26 mouse cellular contexts compared by ENCODE assay signal in the genomic region with DNA sequence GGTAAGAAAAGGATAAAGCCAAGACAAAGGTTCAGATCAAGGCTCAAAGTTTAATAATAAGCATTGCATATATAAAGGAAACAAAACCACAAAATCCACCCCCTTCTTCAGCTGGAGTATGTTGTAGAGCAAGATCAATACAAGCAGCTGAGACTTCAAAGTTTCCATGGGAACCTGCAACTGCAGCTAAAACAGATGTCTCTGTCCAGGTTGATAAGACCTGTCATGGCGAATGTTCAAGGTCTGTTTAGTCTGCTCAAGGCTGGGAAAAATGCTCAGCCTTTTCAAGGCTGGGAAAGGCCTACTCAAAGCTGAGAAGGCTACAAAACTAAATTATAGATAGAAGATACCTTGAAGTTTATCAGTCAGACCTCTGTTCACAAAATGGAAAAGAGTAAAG. TPM values are rescaled to one million over a fixed set of nuclear protein-coding genes. Genes with fewer than 3 reads are reported as not detected.
DNase-seq lines count a peak whose midpoint lies in the region; ATAC-seq lines count a peak whose summit lies in the region.
"Had no signal": no experiment of that assay in that cellular context is flagged by ENCODE, and none has a peak within 500 bp of the region (broad histone marks: within the 10 kb centered on the region; RNA-seq: fewer than 3 reads in every experiment).

No protein-coding gene starts in this region.

- peak; percentile 8 for DNase-seq in adrenal gland, adult 2 months
- DNase-seq in adrenal gland, postnatal 14 days, result no peak
- peak; percentile 44 for DNase-seq in ovary, adult 18-20 months (ENCODE audit: low spot score)
- no peak for DNase-seq in ovary, postnatal 36 days (ENCODE audit: low spot score)
- DNase-seq in c-Kit-positive CD71-positive TER-119-negative erythroid progenitor cells, embryonic 14.5 days (ENCODE audit: low read depth), result peak; percentile 54
- no peak for DNase-seq in forebrain, embryonic 11.5 days (ENCODE audit: low spot score)
- DNase-seq in kidney, adult 18-20 months, result no peak
- DNase-seq: cerebellum, adult 9-11 months; forebrain, postnatal 0 days; gastrocnemius, postnatal 14 days; heart, adult 18-20 months; heart, postnatal 10 days; kidney, adult 11 months; left cerebral cortex, postnatal 4 days; lung, adult 2 months; lung, postnatal 14 days; right cerebral cortex, adult 18-20 months had no signal

- whole genome bisulfite sequencing in forebrain, embryonic 11.5 days, result 81% methylated on average over 1 of the region's 1 CpGs

- no peak overlapping the region for H3K27ac ChIP-seq in forebrain, embryonic 11.5 days (ENCODE audit: low read depth, low read length)
- H3K27ac ChIP-seq: embryonic facial prominence, embryonic 15.5 days; forebrain, embryonic 10.5 days; kidney, postnatal 0 days; limb, embryonic 15.5 days; midbrain, embryonic 15.5 days; neural tube, embryonic 13.5 days; stomach, postnatal 0 days had no signal

- no peaks in the 10 kb centered on the region for H3K27me3 ChIP-seq in forebrain, embryonic 11.5 days (ENCODE audit: control insufficient read depth, insufficient read depth, low read length)
- H3K27me3 ChIP-seq: embryonic facial prominence, embryonic 15.5 days; heart, embryonic 12.5 days; limb, embryonic 15.5 days; midbrain, embryonic 15.5 days; neural tube, embryonic 13.5 days had no signal

- peak; percentile 80 for ATAC-seq in megakaryocyte-erythroid progenitor cell, adult 5-6 weeks (replicated peaks; ENCODE audit: low FRiP score, low TSS enrichment, poor library complexity, severe bottlenecking)
- no peak for ATAC-seq in forebrain, embryonic 11.5 days (replicated peaks; ENCODE audit: low FRiP score)
- ATAC-seq: forebrain, postnatal 0 days; midbrain, embryonic 15.5 days had no signal

- H3K4me1 ChIP-seq in forebrain, embryonic 11.5 days (replicated peaks; ENCODE audit: control insufficient read depth, insufficient read depth, low read length), result no peaks in the 10 kb centered on the region
- H3K4me1 ChIP-seq: embryonic facial prominence, embryonic 15.5 days; forebrain, embryonic 10.5 days; heart, embryonic 12.5 days; limb, embryonic 15.5 days; midbrain, embryonic 15.5 days; neural tube, embryonic 13.5 days had no signal

- no peak overlapping the region for H3K4me3 ChIP-seq in forebrain, embryonic 11.5 days (ENCODE audit: low read depth, low read length)
- H3K4me3 ChIP-seq: embryonic facial prominence, embryonic 15.5 days; forebrain, embryonic 10.5 days; heart, embryonic 12.5 days; limb, embryonic 15.5 days; midbrain, embryonic 15.5 days; neural tube, embryonic 13.5 days had no signal

- no peaks in the 10 kb centered on the region for H3K9me3 ChIP-seq in forebrain, embryonic 11.5 days (ENCODE audit: control insufficient read depth, low read length)
- H3K9me3 ChIP-seq: embryonic facial prominence, embryonic 15.5 days; forebrain, embryonic 10.5 days; heart, embryonic 12.5 days; limb, embryonic 15.5 days; midbrain, embryonic 15.5 days; neural tube, embryonic 13.5 days had no signal

- no peak overlapping the region for H3K9ac ChIP-seq in forebrain, embryonic 11.5 days (ENCODE audit: low read length)
- H3K9ac ChIP-seq: embryonic facial prominence, embryonic 15.5 days; forebrain, postnatal 0 days; heart, embryonic 12.5 days; limb, embryonic 15.5 days; midbrain, embryonic 15.5 days; neural tube, embryonic 13.5 days had no signal

- H3K4me2 ChIP-seq in forebrain, embryonic 11.5 days (ENCODE audit: low read depth, low read length, severe bottlenecking), result no peak overlapping the region
- H3K4me2 ChIP-seq: embryonic facial prominence, embryonic 15.5 days; heart, embryonic 12.5 days; limb, embryonic 15.5 days; midbrain, embryonic 15.5 days; neural tube, embryonic 13.5 days had no signal

- peaks cover 3% of the 10 kb centered on the region; the same call in 1 of the 2 replicates for H3K36me3 ChIP-seq in forebrain, embryonic 11.5 days (ENCODE audit: control insufficient read depth, insufficient read depth, low read length)

RNA-seq across cellular contexts. Expression of a gene that starts 22.2 kb away (rescaled TPM):
- 1 to 10 TPM; 1.7 to 4.1 TPM for total RNA-seq in adrenal gland, adult 2 months (2021)
- 2.4 and 2.7 TPM in 2 replicates for polyA plus RNA-seq in adrenal gland, adult 2 months (2012; rRNA removed)
- total RNA-seq in adrenal gland, postnatal 14 days (2021), result 2.1 and 2.5 TPM in 2 replicates
- total RNA-seq in megakaryocyte-erythroid progenitor cell, adult 5-6 weeks (2014; fragmentation: Nextera tagmentation), result 6.2 and 12.1 TPM in 2 replicates
- total RNA-seq in megakaryocyte-erythroid progenitor cell, adult 5-6 weeks (2017), result 3.1 and 10.1 TPM in 2 replicates
- polyA plus RNA-seq in forebrain, embryonic 11.5 days (2014; fragmentation: Nextera tagmentation; extraction: Ambion mirVana), result 2.2 and 3.2 TPM in 2 replicates

RNA-seq across cellular contexts. Expression of a gene that starts 22.2 kb away (rescaled TPM):
- under 1 TPM; 0.17 to 0.24 TPM for total RNA-seq in adrenal gland, adult 2 months (2021)
- 0.12 and 0.32 TPM in 2 replicates for polyA plus RNA-seq in adrenal gland, adult 2 months (2012; rRNA removed)
- 0.90 TPM in 1 of 2 replicates, not detected in the other for total RNA-seq in adrenal gland, postnatal 14 days (2021)
- total RNA-seq in megakaryocyte-erythroid progenitor cell, adult 5-6 weeks (2014; fragmentation: Nextera tagmentation), result 3.5 and 14.8 TPM in 2 replicates
- total RNA-seq in megakaryocyte-erythroid progenitor cell, adult 5-6 weeks (2017), result 1.7 and 3.5 TPM in 2 replicates
- 0.72 and 1.3 TPM in 2 replicates for polyA plus RNA-seq in forebrain, embryonic 11.5 days (2014; fragmentation: Nextera tagmentation; extraction: Ambion mirVana)
- total RNA-seq: forebrain, postnatal 0 days; heart, adult 18-20 months; left cerebral cortex, postnatal 4 days had no signal

RNA-seq across cellular contexts. Expression of a gene that starts 29.1 kb away (rescaled TPM):
- total RNA-seq in adrenal gland, adult 2 months (2021), result 1 to 10 TPM in 1 of 2 experiments, under 1 TPM in 1; 0.84 to 2.1 TPM
- 1.7 and 2.2 TPM in 2 replicates for polyA plus RNA-seq in adrenal gland, adult 2 months (2012; rRNA removed)
- total RNA-seq in adrenal gland, postnatal 14 days (2021), result 1.0 and 5.9 TPM in 2 replicates
- total RNA-seq in megakaryocyte-erythroid progenitor cell, adult 5-6 weeks (2014; fragmentation: Nextera tagmentation), result 94.9 and 96.8 TPM in 2 replicates
- total RNA-seq in megakaryocyte-erythroid progenitor cell, adult 5-6 weeks (2017), result 32.1 and 38.5 TPM in 2 replicates
- polyA plus RNA-seq in forebrain, embryonic 11.5 days (2014; fragmentation: Nextera tagmentation; extraction: Ambion mirVana), result 0.21 and 0.57 TPM in 2 replicates
- polyA plus RNA-seq: heart, embryonic 12.5 days; midbrain, embryonic 15.5 days had no signal

RNA-seq across cellular contexts. Expression of a gene that starts 38.4 kb away (rescaled TPM):
- total RNA-seq in adrenal gland, adult 2 months (2021), result 1 to 10 TPM; 1.8 to 7.2 TPM
- 2.7 and 4.0 TPM in 2 replicates for polyA plus RNA-seq in adrenal gland, adult 2 months (2012; rRNA removed)
- total RNA-seq in adrenal gland, postnatal 14 days (2021), result 3.3 and 3.8 TPM in 2 replicates
- total RNA-seq in megakaryocyte-erythroid progenitor cell, adult 5-6 weeks (2014; fragmentation: Nextera tagmentation), result 0.17 and 0.35 TPM in 2 replicates
- total RNA-seq in megakaryocyte-erythroid progenitor cell, adult 5-6 weeks (2017), result 0.65 and 1.1 TPM in 2 replicates
- 16.0 and 16.8 TPM in 2 replicates for polyA plus RNA-seq in forebrain, embryonic 11.5 days (2014; fragmentation: Nextera tagmentation; extraction: Ambion mirVana)

RNA-seq across cellular contexts. Expression of a gene that starts 48.7 kb away (rescaled TPM):
- total RNA-seq in adrenal gland, adult 2 months (2021), result 10 to 100 TPM in 1 of 2 experiments, 1 to 10 TPM in 1; 8.2 to 10.6 TPM
- 0.38 and 0.59 TPM in 2 replicates for polyA plus RNA-seq in adrenal gland, adult 2 months (2012; rRNA removed)
- total RNA-seq in adrenal gland, postnatal 14 days (2021), result 5.9 and 6.0 TPM in 2 replicates
- 0.20 TPM in 1 of 2 replicates, not detected in the other for total RNA-seq in megakaryocyte-erythroid progenitor cell, adult 5-6 weeks (2014; fragmentation: Nextera tagmentation)
- 0.69 TPM in 1 of 2 replicates, not detected in the other for total RNA-seq in megakaryocyte-erythroid progenitor cell, adult 5-6 weeks (2017)
- 0.39 and 1.1 TPM in 2 replicates for polyA plus RNA-seq in forebrain, embryonic 11.5 days (2014; fragmentation: Nextera tagmentation; extraction: Ambion mirVana)
- total RNA-seq: gastrocnemius, postnatal 14 days; heart, adult 18-20 months; heart, postnatal 10 days had no signal

Comparison
In these comparisons a context has a peak if more than half of its experiments do, and no peak if none do; other contexts are left out.
1. DNase-seq: peak in adrenal gland, adult 2 months (single experiment), ovary, adult 18-20 months (single experiment) and c-Kit-positive CD71-positive TER-119-negative erythroid progenitor cells, embryonic 14.5 days (single experiment); none in adrenal gland, postnatal 14 days (single experiment), ovary, postnatal 36 days (single experiment), forebrain, embryonic 11.5 days (single experiment) and kidney, adult 18-20 months (single experiment).